Mouse (Mus musculus) liver, adult 2 months (tissue): ENCODE measurements around the gene Srl. TPM values are rescaled to one million over a fixed set of nuclear protein-coding genes. Genes with fewer than 3 reads are reported as not detected.
A peak's percentile ranks its signal among the peaks of the same experiment; 100 is the strongest.

Experiments
- DNase-seq: peaks from one replicate; pipeline ENCODE4 v3.0.0-alpha.2; 2011; ENCODE audit warnings: low read depth, low spot score; ENCODE audit errors: extremely low read depth
- H3K27ac ChIP-seq: fragments of 200-500 bp; replicated peaks from 2 replicates; pipeline ENCODE4 v1.5.1; 2012; ENCODE audit warnings: low read depth, mild to moderate bottlenecking, control low read depth, inconsistent platforms, low read length; ENCODE audit not compliant: insufficient read depth
- H3K27me3 ChIP-seq: fragments of 200-500 bp; 2 replicates; pipeline ENCODE4 v1.6.1; 2012; ENCODE audit warnings: mild to moderate bottlenecking, moderate library complexity, low read length, inconsistent platforms; ENCODE audit not compliant: control insufficient read depth, insufficient read depth
- H3K36me3 ChIP-seq: fragments of 200-500 bp; 2 replicates; pipeline ENCODE4 v1.6.1; 2012; ENCODE audit warnings: low read length, inconsistent platforms; ENCODE audit not compliant: control insufficient read depth, insufficient read depth
- H3K4me1 ChIP-seq: fragments of 200-500 bp; 2 replicates; pipeline ENCODE4 v1.6.1; 2011; ENCODE audit warnings: low read length; ENCODE audit not compliant: control insufficient read depth, insufficient read depth
- H3K4me3 ChIP-seq: fragments of 200-500 bp; 2 replicates; pipeline ENCODE4 v1.5.1; 2011; ENCODE audit warnings: low read depth, mild to moderate bottlenecking, control low read depth, low read length, moderate library complexity; ENCODE audit not compliant: insufficient read depth
- H3K79me2 ChIP-seq: fragments of 200-500 bp; 2 replicates; pipeline ENCODE4 v1.6.1; 2012; ENCODE audit warnings: inconsistent platforms, mild to moderate bottlenecking, low read length, moderate library complexity; ENCODE audit not compliant: control insufficient read depth, insufficient read depth
- H3K9ac ChIP-seq: fragments of 200-500 bp; 2 replicates; pipeline ENCODE4 v1.6.1; 2012; ENCODE audit warnings: low read depth, mild to moderate bottlenecking, control low read depth, inconsistent platforms, low read length
- CTCF ChIP-seq: fragments of 200-500 bp; IDR thresholded peaks from 2 replicates; pipeline ENCODE4 v1.5.1; 2011; ENCODE audit warnings: low read depth, low read length, control low read depth
- POLR2A ChIP-seq: fragments of 200-500 bp; IDR thresholded peaks from 2 replicates; pipeline ENCODE4 v1.6.1; 2011; ENCODE audit warnings: low read length, control low read depth; ENCODE audit not compliant: insufficient read depth; ENCODE audit errors: extremely low read depth
- WGBS: fragments of 180-500 bp; shearing (Covaris S2); methylation state at CpG from one replicate; pipeline ENCODE4 v1.1.7; 2018; 5-methylcytosine and 5-hydroxymethylcytosine counted together
- polyA plus RNA-seq: library from polyadenylated mRNA; depleted of rRNA; stranded (reverse); fragments of >200 nt; gene quantifications from 2 replicates; pipeline ENCODE4 v1.2.3, GENCODE M21; 2012
- total RNA-seq: library from RNA; depleted of rRNA; stranded (reverse); fragments of >200 nt; gene quantifications from 2 replicates; pipeline ENCODE4 v1.2.3, GENCODE M21; 2014

Srl gene
- total and polyA plus RNA-seq, 2 experiments, result 0.50 to 2.1 TPM

GRCm38 (mm10) chr16:4557949-4558348 is 16.3 kb upstream of the Srl start:
- Histone ChIP-seq H3K36me3 (no peaks in the 10 kb centered on the region), H3K79me2 (peaks cover 10% of the 10 kb centered on the region; the same call in 1 of the 2 replicates), H3K4me1 (peaks cover 9% of the 10 kb centered on the region), H3K4me3 (peak overlapping the region; percentile 70), H3K27ac (peak overlapping the region; percentile 82), H3K27me3 (no peaks in the 10 kb centered on the region), H3K9ac (peak overlapping the region; percentile 69)
- peak; percentile 77 for DNase-seq
- no peak for TF ChIP-seq CTCF
- TF ChIP-seq POLR2A, result peak; percentile 42; the same call in 1 of the 2 replicates
- WGBS, result under 1% methylated on average over 19 of the region's 19 CpGs

DNA sequence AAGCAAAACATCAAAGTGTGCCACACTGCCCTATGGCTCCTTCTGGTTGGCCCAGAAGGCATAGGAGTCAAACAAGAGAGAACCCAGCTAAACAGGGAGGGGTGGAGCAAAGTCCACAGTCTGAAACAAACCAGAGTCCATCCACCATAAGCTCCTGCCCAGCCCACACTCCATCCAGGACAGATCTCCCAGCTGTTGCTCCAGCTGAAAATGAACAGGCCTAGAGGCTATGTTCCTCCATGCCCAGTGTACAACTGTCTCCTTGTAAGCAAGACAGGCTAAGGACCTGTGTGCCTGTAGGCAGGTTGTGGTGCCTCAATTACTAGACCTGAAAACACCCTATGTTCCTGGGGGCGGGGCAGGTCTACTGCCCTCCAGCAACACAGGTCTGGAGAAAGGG is 15.5 kb upstream of the Srl start:
- Histone ChIP-seq H3K79me2 (peaks cover 10% of the 10 kb centered on the region; the same call in 1 of the 2 replicates), H3K9ac (peak overlapping the region; percentile 41), H3K36me3 (no peaks in the 10 kb centered on the region), H3K4me3 (no peak overlapping the region; the same call in 1 of the 2 replicates), H3K27ac (peak overlapping the region; percentile 82), H3K27me3 (no peaks in the 10 kb centered on the region), H3K4me1 (peaks cover 9% of the 10 kb centered on the region)
- no peak; the same call in 1 of the 2 replicates for TF ChIP-seq POLR2A
- TF ChIP-seq CTCF, result no peak
- peak; percentile 93 for DNase-seq
- 36% methylated on average over 1 of the region's 1 CpGs for WGBS

GRCm38 (mm10) chr16:4555555-4555954 is 13.9 kb upstream of the Srl start:
- H3K4me3 ChIP-seq, result no peak overlapping the region
- no peaks in the 10 kb centered on the region for H3K27me3 ChIP-seq
- 94% methylated on average over 1 of the region's 1 CpGs for WGBS
- H3K79me2 ChIP-seq, result peaks cover 10% of the 10 kb centered on the region; the same call in 1 of the 2 replicates
- H3K27ac ChIP-seq, result no peak overlapping the region
- H3K9ac ChIP-seq, result no peak overlapping the region
- H3K4me1 ChIP-seq, result peaks cover 9% of the 10 kb centered on the region
- TF ChIP-seq POLR2A (no peak), CTCF (no peak)
- no peaks in the 10 kb centered on the region for H3K36me3 ChIP-seq
- no peak for DNase-seq

DNA sequence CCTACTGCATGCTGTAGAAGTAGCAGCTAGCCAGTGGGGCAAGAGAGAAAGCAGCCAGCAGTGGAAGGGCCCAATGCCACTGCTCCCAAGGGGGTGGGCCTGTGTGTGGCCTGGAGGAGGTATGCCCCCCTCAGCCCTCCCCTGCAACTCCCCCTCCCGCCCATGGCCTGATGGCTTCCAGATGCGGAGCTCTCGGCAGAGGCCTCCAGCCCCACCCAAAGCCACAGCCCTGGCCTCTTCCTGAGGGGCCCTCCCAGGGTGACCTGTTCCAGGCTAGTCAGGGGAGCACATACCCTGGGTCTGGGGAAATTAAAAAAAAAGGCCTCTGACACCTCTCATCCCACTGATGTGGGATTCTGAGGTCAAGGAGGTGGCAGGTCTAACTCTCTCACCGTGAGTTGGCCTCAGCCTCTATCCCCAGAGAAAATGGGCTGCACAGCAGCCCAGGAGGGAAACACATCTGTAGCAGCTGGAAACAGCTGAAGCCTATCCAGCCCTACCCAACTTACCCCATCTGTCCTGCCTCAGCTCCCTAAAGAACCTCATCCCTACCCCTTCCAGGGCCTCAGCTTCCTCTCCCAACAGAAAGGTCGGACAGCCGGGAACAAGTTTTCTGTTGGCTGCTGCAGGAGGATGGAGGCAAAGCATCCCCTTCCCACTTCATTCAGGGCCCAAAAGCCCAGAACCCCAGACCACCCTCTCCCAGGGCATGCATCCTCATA is 11.4 kb upstream of the Srl start:
- Histone ChIP-seq H3K4me1 (peaks cover 9% of the 10 kb centered on the region), H3K27me3 (no peaks in the 10 kb centered on the region), H3K27ac (no peak overlapping the region), H3K4me3 (no peak overlapping the region), H3K9ac (no peak overlapping the region), H3K79me2 (peaks cover 10% of the 10 kb centered on the region; the same call in 1 of the 2 replicates), H3K36me3 (peaks cover 4% of the 10 kb centered on the region; the same call in 1 of the 2 replicates)
- 98% methylated on average over 6 of the region's 6 CpGs for WGBS
- DNase-seq, result no peak
- no peak for TF ChIP-seq POLR2A
- TF ChIP-seq CTCF, result no peak

DNA sequence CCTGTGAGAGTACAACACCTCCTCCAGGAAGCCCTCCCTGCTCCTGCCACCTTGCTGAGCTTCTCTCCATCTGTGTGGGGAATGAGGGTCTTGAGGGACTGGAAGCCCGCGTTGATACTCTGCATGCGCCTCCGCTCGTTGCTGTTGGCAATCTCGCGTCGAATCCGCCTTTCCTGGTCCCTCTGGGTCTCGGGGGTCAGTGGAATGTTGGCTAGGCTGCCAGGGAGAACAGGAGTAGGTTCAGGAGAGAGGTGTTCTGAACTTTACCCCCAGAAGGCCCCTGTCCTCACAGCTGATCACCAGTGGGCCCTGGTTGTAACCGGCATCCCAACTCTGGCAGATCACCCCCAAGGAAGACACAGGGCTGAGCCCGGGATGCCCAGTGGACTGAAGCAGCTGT is 10.3 kb upstream of the Srl start:
- WGBS, result 95% methylated on average over 12 of the region's 12 CpGs
- Histone ChIP-seq H3K9ac (no peak overlapping the region), H3K36me3 (peaks cover 4% of the 10 kb centered on the region; the same call in 1 of the 2 replicates), H3K4me3 (no peak overlapping the region), H3K4me1 (peaks cover 5% of the 10 kb centered on the region; the same call in 1 of the 2 replicates), H3K27me3 (no peaks in the 10 kb centered on the region), H3K27ac (no peak overlapping the region), H3K79me2 (peaks cover 10% of the 10 kb centered on the region; the same call in 1 of the 2 replicates)
- DNase-seq, result no peak
- TF ChIP-seq POLR2A, result no peak
- no peak for TF ChIP-seq CTCF

DNA sequence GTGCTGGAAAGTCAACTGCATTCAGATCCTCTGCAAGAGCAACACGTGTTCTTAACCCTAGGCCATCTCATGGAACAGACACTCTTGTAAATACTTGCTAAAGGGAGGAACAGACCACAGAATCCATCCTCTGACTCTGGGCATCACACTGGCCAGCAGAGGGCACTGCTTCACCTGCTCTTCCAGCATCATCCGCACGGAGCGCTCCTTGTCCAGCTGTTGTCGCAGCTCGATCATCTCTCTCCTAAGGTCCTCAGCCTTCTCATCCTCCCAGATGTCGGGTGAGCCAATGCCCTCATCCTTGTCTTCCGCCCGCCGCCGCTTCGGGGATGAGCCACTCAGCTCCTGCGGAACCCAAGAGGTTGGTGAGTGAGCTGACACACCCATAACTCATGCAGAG is 9.4 kb upstream of the Srl start:
- H3K36me3 ChIP-seq, result peaks cover 4% of the 10 kb centered on the region; the same call in 1 of the 2 replicates
- H3K27ac ChIP-seq, result no peak overlapping the region
- no peaks in the 10 kb centered on the region for H3K4me1 ChIP-seq

More for the DNA sequence above, 9.4 kb upstream of the Srl start:
- Histone ChIP-seq H3K79me2 (peaks cover 2% of the 10 kb centered on the region; the same call in 1 of the 2 replicates), H3K27me3 (no peaks in the 10 kb centered on the region), H3K4me3 (no peak overlapping the region), H3K9ac (no peak overlapping the region)
- WGBS, result 42% methylated on average over 13 of the region's 13 CpGs
- peak; percentile 49 for DNase-seq
- TF ChIP-seq POLR2A, result no peak
- peak; percentile 99 for TF ChIP-seq CTCF
